Mouse (Mus musculus) ES-E14 (cell line): ENCODE measurements around the gene Tead3.

Experiments
- CHD2 ChIP-seq: IDR thresholded peaks from 2 replicates; pipeline ENCODE4 v1.6.1; 2014; ENCODE audit warnings: mild to moderate bottlenecking, low read depth, low read length, inconsistent platforms
- ZC3H11A ChIP-seq: IDR thresholded peaks from 2 replicates; pipeline ENCODE4 v1.6.1; 2012; ENCODE audit warnings: low read depth, mild to moderate bottlenecking, inconsistent platforms, low read length, borderline replicate concordance
- ZNF384 ChIP-seq: IDR thresholded peaks from 2 replicates; pipeline ENCODE4 v1.6.1; 2012; ENCODE audit warnings: low read depth, low read length, inconsistent platforms

DNA sequence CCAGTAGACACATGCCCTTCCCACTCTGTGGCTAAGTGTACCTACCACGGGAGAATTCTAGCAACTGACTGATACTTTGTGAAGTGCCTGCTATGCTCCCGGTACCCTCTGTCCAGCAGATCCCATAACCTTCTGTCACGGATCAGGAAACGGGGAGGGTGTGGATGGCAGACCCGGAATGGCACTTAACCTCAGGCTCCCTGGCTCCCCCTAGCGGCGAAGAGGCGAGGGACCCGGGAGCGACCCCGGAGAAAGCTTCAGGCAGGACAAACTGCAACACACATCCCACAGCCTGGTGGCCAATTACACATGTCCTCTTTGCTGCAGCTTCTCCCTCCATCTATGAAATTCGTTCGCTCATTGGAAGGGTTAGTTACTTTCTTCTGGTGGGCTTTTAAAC lies 17.8 kb upstream of the Tead3 start:
- TF ChIP-seq CHD2 (no peak), ZNF384 (0 out of 2 replicates have a peak, but pooled peaks have one; percentile 13), ZC3H11A (no peak)
